Comparison of ENCODE assay signal across 15 mouse cellular contexts in the genomic region with DNA sequence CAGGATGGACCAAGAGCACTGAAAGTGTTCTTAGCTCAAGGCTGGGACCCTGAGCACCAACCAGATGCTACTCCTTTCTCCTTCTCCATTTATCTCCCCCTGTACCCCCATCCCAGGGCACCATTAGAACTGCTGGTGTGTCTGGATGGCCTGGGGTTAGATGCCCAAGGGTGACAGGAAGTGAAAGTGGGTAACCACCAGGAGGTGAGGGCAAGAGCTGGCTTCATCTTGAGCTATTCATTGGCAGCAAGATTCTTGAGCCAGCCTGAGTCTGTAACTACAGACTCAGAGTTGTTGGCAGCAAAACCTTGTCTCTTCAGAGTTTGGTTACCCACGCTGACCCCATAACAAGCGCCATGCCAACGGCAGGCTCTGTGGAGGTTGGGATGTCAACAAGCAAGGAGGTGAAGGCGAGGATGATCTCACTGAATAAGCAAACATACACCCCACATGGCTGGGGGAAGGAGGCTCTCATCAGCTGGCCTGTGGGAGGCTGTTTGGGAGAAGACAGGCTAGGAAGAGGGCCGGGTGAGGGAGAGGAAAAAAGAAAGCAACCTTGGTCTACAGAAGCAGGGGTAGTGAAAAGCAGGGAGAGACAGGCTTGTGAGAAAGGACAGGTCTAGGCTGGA. TPM values are rescaled to one million over a fixed set of nuclear protein-coding genes. Genes with fewer than 3 reads are reported as not detected.
A peak's percentile ranks its signal among the peaks of the same experiment; 100 is the strongest.
DNase-seq lines count a peak whose midpoint lies in the region; ATAC-seq lines count a peak whose summit lies in the region.
"Had no signal": no experiment of that assay in that cellular context is flagged by ENCODE, and none has a peak within 500 bp of the region (broad histone marks: within the 10 kb centered on the region; RNA-seq: fewer than 3 reads in every experiment).

No protein-coding gene starts in this region.

- no peaks in the 10 kb centered on the region for H3K4me1 ChIP-seq in forebrain, embryonic 16.5 days (replicated peaks; ENCODE audit: control insufficient read depth, insufficient read depth, low read length)

- 83% methylated on average over 5 of the region's 5 CpGs for WGBS in forebrain, embryonic 16.5 days

- peak; percentile 68 for ATAC-seq in frontal cortex, adult (ENCODE audit: low TSS enrichment)
- peak; percentile 16 to 18; a peak in 1 of 4 replicates for ATAC-seq in hematopoietic stem cell, adult 5-6 weeks (replicated peaks in 1 of 2; ENCODE audit: insufficient read depth in 1 of 2, low FRiP score in 2 of 2, low TSS enrichment in 1 of 2, low read depth in 1 of 2, poor library complexity in 2 of 2, severe bottlenecking in 2 of 2)
- ATAC-seq in forebrain, embryonic 16.5 days, result no peak
- ATAC-seq: midbrain, embryonic 16.5 days had no signal

- no peak overlapping the region for H3K4me3 ChIP-seq in forebrain, embryonic 16.5 days (replicated peaks; ENCODE audit: low read length)
- H3K4me3 ChIP-seq: heart, embryonic 15.5 days had no signal

- no peak for DNase-seq in frontal cortex, postnatal 10 days (ENCODE audit: low spot score in 2 of 2)
- peak; percentile 73 for DNase-seq in right cerebral cortex, adult 18-20 months
- no peak for DNase-seq in right cerebral cortex, postnatal 10 days (ENCODE audit: low spot score in 2 of 2)
- DNase-seq in natural killer cell, adult 2 months (ENCODE audit: low spot score in 2 of 2), result peak; percentile 44 to 65
- no peak for DNase-seq in embryo, embryonic 9.5 days (ENCODE audit: extremely low spot score)
- DNase-seq: adrenal gland, postnatal 36 days; cerebellum, postnatal 36 days; gastrocnemius, postnatal 10 days; lung, embryonic 14.5 days; retina, postnatal 1 day had no signal

- H3K9ac ChIP-seq in forebrain, embryonic 16.5 days (replicated peaks; ENCODE audit: low read depth, low read length), result no peak overlapping the region
- H3K9ac ChIP-seq: heart, embryonic 15.5 days; lung, embryonic 14.5 days had no signal

- H3K9me3 ChIP-seq in forebrain, embryonic 16.5 days (ENCODE audit: control insufficient read depth, low read length), result no peaks in the 10 kb centered on the region
- H3K9me3 ChIP-seq: heart, embryonic 15.5 days had no signal

- H3K27me3 ChIP-seq in forebrain, embryonic 16.5 days (replicated peaks; ENCODE audit: control insufficient read depth, insufficient read depth, low read length), result no peaks in the 10 kb centered on the region
- H3K27me3 ChIP-seq: heart, embryonic 15.5 days had no signal

- H3K27ac ChIP-seq in forebrain, embryonic 16.5 days (ENCODE audit: low read length), result no peak overlapping the region
- H3K27ac ChIP-seq: heart, embryonic 15.5 days had no signal

- H3K4me2 ChIP-seq in forebrain, embryonic 16.5 days (ENCODE audit: low read length), result no peak overlapping the region
- H3K4me2 ChIP-seq: heart, embryonic 15.5 days; lung, embryonic 14.5 days had no signal

- no peaks in the 10 kb centered on the region for H3K36me3 ChIP-seq in forebrain, embryonic 16.5 days (ENCODE audit: control insufficient read depth, insufficient read depth)
- H3K36me3 ChIP-seq: heart, embryonic 15.5 days had no signal

RNA-seq across cellular contexts. Expression of gene Slc20a1, which starts 12.2 kb away (rescaled TPM):
- total RNA-seq in hematopoietic stem cell, adult 5-6 weeks (2017), result 109 and 119 TPM in 2 replicates
- 58.3 and 60.4 TPM in 2 replicates for polyA plus RNA-seq in forebrain, embryonic 16.5 days (2015; fragmentation: Nextera tagmentation; extraction: Ambion mirVana)

RNA-seq across cellular contexts. Expression of gene Chchd5, which starts 56.9 kb away (rescaled TPM):
- total RNA-seq in hematopoietic stem cell, adult 5-6 weeks (2017), result 15.5 and 24.6 TPM in 2 replicates
- 20.1 and 23.5 TPM in 2 replicates for polyA plus RNA-seq in forebrain, embryonic 16.5 days (2015; fragmentation: Nextera tagmentation; extraction: Ambion mirVana)

Comparison
In these comparisons a context has a peak if more than half of its experiments do, and no peak if none do; other contexts are left out.
1. DNase-seq: peak in right cerebral cortex, adult 18-20 months (single experiment) and natural killer cell, adult 2 months (2 of 2); none in frontal cortex, postnatal 10 days (0 of 2), right cerebral cortex, postnatal 10 days (0 of 2) and embryo, embryonic 9.5 days (single experiment).